Mouse (Mus musculus) ovary, postnatal 10 days (tissue): ENCODE results near the gene Ttbk2.
A peak's percentile ranks its signal among the peaks of the same experiment; 100 is the strongest.

Experiments used
- DNase-seq: peaks from one replicate; pipeline ENCODE4 v3.0.0; 2022; ENCODE audit warnings: low spot score

Ttbk2 gene

DNA sequence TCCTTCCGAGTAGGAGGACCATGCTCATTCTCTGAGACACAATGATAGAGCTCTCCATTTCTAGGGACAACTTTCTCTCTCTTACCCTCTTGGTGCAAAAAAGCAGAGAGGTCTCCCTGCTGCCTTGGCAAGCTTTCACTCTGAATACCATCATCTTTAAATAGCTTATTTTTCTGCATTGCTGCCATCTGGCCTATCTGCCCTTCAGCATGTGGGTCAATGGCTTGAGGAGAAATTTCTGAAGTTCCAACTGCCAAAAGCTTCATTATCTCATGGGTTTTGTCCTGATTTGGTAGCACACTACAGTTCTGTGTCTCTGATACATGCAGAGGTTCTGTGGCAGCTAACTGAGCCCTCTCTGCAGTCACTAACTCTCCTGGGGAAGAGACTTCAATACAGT, 104.9 kb downstream of the Ttbk2 start:
- no peak for DNase-seq

DNA sequence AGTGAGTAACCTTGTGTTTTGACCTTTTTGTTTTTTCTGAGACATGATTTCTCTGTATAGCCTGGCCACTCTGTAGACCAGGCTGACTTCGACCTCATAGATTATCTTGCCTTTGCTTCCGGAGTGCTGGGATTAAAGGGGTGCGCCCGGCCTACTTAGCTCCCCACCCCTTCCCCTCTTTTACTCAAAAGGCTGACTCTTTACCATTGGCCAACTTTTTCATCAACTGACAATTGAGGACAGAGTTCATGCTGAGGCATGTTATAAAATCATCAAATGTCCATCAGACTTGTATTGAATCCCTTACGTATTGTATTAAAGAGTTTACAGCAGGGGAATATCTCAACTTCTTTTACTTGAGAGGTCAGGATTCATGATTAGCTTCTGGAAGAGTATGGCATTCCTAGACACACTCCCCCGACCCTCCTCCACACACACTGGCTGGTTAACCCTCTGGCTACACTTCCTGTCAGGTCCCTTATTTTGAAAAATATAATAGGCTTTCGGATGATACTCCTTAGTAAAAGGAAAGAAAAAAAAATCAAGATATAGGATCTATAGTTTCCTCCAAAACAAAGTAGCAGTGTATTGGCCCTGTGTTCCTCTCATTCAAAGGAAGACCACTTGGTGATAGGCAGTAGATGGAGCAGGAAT, 118.4 kb downstream of the Ttbk2 start:
- no peak for DNase-seq

DNA sequence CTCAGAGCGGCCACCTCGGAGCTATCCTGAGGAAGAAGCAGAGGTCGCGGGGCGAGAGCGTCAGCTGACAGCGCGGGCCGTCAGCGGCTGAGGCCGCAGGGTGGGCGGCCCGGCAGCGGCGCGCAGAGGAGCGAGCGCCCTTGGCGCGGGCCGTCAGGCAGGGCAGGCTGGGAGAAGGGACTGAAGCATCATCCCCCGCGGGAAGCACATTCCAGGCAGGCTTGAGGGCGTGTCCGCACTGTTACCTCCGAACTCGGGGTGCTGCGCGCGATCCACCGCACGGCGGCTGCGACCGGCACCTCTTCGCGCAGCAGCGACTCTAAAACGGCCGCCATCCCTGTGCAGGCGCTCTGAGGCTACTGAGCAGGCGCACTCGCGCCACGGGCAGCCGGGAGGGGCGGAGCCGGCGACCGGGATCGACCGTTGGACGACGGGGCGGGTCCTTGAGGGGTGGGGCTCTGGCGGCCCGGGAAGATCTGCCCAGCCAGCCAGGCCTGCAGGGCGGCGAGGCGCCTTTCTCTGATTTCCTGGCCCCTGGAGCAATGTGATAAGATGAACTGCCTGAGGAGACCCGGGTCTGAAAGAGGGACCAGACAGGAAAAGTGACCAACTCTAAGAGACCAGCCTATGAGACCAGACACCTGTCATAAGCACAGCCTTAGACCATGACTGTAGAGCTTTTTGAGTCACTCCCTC, 119.1 kb downstream of the Ttbk2 start:
- DNase-seq = peak; percentile 84

DNA sequence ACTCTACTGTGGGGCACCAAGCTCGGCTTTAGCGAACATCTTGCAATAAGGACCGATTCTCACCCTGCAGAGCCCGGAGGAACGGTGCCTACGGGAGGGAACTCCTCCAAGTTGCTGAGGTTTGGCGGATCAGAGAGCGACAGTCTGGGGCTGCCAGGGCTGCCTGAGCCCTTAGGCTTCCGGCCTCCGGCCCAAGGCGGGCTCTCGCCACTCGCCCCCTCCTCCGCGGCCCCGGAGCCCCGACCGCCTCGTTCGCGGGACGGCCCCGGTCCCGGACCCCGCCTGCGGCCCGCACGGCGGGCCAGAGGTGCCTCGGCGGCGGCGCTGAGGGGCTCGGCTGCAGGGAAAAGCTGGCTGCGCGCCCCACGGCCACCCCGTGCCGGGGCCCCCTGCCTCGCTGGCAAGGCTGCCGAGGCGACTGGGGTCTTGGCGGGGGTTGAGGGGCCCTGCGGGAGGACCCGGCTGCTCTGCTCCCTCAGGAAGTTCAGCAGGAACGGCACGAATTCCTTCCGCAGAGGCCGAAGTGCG, 119.7 kb downstream of the Ttbk2 start:
- DNase-seq = peak; percentile 38

DNA sequence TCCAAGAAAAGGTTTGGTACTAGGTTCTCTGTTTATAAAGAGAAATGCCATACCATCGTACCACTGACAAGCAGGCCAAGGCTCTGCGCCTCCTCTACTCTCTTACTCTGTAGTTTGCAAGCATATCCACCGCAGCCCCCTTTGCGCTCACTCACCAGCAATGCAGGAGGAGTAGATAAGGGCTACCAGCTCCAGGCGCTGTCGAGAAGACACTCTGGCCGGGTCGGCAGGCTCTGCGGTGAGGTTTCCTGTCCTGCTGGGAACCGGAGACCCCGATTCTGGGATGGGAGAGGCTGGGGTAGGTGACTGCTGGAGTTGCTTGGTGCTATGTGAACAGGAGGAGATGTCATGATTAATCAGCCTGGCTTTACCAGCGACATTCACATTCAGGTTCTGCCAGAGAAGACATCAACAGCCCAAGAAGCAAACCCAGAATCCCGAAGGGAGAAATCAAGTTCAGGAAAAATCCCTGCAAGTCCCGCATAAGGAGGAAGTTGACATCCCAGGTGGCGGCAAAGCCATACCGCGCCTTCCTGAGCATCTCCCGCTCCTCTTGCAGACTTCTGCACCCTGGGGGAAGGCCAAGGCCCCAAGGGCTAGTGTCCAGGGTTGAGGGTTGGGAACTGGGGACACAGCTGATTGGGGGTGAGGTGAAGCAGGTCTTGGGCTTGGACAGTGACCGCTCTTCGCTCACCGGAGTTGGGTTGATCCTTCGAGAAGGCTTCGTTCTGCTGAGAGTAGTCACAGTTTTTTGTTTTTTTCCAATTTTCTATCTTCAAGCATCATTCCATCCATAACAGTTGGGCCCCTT, 120.4 kb downstream of the Ttbk2 start:
- DNase-seq = no peak

DNA sequence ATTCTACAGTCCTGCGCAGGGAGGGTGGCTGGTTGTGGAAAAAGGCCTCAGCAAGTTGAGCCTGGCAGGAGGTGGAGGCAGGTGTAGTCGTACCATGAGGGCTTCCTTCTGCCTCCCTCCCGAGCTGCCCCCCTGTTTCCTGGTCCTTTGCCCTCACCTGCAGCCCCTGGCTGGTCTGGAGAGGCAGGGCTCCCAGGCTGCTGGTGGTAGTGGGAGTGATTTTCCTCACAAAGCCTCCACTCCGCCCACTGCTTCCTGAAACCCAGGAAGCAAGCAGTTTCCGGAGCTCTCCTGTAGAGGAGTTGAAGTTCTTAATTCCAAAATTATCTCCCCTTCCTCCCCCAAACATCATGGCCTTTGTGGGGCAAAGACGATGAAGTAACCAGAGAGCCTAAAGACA, 126.2 kb downstream of the Ttbk2 start:
- no peak for DNase-seq

DNA sequence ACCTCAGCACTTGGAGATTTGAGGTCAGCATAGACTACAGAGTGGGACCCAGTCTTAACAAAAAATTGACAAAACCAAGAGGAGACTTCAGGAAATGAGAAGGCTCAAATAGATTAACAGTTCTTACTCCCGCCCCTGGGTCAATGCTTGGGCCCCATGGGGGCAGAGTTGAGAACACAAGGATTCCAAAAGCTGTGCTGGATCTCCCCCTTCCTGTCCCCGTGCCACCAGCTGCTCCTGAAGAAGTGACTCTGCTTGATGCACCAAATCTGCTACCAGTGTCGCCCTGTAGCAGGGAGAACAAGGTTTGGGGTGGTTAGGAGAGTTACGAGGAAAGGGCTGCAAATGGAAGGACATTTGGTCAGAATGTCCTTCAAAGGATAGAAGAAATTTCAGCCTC, 126.8 kb downstream of the Ttbk2 start:
- DNase-seq = no peak

DNA sequence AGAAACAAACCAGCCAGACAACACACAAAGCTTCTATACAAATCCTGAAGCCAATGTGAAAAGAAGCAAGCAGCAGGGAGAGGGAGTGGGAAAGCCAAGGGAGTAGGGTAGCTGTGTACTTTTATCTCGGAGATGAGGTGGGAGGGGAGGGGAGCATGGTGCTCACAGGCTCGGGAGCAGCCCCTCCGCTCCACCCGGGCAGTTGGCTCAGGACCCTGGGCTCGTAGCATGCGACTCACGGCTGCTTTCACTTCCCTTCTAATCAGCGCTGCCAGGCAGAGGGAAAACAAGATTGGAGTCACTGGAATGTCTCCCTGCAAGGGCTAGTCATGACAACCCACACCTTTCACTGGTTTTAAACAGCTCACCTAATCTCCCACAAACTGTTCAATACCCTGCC, 127.9 kb downstream of the Ttbk2 start:
- no peak for DNase-seq

DNA sequence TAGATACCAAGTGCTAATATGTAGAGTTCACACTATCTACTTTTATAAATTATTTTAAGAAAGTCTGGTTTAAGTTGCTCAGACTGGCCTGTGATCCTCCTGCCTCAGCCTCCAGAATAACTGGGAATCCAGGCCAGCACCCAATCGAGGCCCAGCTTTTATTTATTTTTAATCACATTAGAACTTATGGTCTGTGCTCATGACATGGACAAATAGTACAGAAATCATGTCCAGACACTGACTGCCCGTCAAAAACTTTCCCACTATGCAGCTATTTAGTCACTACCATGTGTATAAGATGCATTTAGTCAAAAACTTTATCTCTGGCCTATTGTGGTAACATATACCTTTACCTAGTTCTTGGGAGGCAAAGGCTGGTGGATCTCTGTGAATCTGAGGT, 128.5 kb downstream of the Ttbk2 start:
- no peak for DNase-seq

DNA sequence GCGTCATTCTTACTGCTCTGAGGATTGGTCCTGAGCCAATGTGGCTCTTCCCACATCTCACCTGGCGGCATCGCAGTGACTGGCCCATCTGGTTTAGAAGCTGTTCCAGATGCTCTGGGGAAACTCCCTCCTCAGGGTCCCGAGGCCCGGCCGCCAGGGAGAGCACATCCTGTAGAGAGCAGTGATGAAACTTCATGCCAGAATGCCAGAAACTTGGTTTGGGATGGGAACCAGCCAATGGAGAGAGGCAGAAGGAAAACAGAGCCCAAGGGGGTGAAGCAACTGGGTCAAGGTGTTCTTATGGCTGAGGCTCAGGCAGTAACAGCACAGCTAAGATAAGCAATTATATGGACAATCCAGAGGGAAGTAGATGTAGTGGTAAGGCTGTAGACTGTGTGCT, 129.6 kb downstream of the Ttbk2 start:
- DNase-seq = no peak

DNA sequence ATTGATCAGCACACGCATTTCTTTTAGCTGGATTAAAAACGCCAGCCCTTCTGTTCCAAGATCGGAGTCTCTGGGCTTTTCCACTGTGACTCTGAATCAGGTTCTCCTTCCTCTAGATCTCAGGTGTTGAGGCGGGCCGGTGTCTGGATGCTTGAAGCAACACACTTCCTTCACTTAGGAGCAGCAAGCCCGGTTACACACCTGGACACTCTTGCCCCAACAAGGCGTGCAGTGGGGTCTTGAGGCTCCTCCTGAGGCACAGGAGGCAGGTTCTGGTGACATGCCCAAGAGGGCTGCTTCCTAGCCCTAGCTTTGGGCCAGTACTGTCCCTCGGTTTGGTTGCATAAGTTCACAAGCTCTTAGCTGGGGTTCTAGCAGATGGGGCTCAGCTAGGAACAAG, 131.9 kb downstream of the Ttbk2 start:
- no peak for DNase-seq

DNA sequence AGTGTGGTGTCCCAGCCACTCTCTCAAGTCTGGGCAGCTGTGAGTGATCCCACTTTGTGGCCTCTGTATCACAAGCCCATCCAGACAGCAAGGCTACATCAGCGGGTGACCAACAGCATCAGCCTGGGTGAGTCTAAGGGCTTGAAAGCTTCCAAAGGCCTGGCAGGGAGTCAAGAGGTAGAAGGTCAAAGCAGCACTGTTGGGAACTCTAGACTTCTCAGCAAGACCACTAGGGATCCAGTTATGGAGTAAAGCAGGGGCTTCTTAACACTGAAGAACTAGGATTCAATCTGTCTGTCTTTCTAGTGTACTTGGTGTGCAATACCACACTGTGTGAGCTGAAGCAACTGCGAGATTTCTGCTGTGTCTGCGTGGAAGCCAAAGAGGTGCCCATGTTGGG, 137.0 kb downstream of the Ttbk2 start:
- no peak for DNase-seq

DNA sequence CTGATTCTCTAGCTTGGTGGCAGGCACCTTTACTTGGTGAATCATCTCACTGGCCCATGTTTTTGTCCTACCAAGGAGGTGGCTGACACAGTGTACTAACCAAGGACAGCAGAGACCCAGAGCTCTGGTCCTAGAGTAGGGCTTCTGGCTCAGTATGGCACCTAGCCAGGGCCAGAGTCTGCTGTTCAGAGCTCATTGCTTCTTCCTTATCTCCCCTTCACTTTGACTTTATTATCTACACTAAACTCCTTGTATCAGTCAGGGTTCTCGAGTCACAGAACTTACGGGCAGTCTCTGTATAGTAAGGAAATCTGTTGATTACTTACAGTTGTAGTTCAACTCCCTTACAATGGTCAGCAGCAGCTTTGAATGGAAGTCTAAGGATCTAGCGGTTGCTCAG, 139.5 kb downstream of the Ttbk2 start:
- no peak for DNase-seq

DNA sequence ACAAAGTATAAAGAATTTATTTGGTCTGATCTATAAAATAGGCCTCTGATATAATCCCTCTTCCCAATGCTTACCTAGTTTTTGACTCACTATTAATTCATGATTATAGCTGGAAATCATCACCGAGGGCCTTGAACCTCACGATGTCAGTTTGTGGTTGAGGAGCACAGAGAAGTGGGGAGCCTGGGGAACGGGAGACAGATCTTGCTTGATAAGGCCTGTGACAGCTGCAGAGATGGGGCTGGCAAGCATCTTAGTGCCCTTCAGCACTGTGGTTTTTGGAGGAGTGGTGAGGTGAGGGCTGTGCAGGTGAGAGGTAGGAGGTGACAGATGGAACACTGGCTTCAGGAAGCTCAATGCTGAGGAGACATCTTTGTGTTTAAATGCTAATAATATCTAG, 140.2 kb downstream of the Ttbk2 start:
- no peak for DNase-seq

DNA sequence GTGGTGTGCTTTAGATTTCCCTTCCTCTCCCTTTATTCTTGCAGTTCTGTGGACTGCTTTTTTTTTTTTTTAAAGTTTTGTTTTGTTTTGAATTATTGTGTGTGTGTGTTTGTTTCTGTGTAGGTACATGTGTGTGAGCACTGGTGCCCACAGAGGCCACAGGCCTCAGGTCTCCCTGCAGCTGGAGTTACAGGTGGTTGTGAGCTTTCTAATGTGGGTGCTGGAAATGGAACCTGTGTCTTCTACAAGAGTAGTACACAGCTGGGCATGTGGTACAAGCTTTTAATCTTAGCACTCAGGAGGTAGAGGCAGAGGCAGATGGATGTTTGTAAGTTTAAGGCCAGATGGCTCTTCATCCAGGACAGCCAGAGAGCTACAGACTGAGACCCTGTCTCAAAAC, 143.4 kb downstream of the Ttbk2 start:
- DNase-seq = no peak

DNA sequence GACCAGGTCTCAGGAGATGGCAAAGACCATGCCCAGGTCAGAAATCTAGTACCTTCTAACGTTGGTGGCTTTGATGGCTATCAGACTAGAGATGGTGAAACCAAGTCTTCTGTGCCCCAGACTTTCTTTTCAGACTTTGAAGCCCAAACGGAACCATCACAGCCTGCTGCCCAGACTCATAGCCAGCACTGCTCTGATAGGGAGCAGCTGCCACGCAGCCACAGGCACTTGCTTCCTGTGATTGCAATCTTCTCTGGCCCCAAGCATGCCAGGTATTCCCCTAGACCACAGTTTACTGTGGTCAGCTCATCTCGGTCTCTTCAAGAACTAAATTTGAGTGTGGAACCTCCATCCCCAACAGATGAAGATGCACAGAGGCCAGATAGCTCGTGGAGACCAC, 147.7 kb downstream of the Ttbk2 start:
- DNase-seq = no peak

DNA sequence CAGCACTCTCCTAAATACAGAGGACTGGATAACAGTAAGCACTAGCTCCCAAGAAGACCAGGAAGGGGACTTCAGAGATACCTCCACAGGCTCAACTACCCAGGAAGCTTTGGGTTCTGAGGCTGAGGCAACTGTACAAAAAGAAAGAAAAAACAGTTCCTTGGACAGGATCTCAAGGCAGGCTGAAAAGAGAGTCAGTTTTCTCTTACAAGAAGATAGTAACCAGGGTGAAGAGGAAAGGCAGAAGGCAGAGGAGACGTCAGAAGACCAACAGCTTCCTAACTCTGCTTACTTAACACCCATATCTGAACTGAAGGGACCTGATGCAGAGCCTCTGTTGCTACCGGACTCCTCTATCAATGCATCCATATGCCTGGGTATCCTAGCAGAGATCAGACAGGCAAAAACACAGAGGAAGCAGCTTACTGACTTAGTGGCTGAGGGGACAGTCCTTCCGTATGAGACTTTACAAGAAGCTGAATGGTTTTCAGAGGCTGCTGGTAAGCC, 150.0 kb downstream of the Ttbk2 start:
- no peak for DNase-seq

DNA sequence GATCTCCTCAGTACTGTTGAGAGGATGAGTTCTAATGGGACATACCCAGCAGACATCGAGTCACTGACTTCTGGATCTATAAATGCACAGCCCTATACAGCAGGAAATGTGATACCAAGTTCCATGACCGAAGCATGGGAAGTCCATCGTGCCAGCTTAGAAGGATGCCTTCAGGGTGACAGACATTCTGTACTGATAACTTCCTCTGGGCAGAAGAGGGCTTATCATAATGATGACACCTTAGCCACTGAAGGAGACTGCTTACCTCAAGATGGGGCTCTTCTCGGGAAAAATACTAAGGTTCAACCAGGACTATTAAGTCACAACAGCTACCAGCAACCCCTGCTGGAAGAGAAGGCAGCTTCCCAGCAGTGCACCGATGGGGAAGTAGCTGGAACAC, 152.6 kb downstream of the Ttbk2 start:
- DNase-seq = no peak
